Mouse (Mus musculus) thymus, postnatal 25 days (tissue): ENCODE data around the gene Tnni3.
A peak's percentile ranks its signal among the peaks of the same experiment; 100 is the strongest.
"Not testable (repeated sequence)": the region's sequence is repeated elsewhere in the genome, so short reads cannot be mapped to it uniquely, and the experiment has no call there.

Experiments
- DNase-seq: peaks from one replicate; pipeline ENCODE4 v3.0.0; 2022

The Tnni3 gene

DNA sequence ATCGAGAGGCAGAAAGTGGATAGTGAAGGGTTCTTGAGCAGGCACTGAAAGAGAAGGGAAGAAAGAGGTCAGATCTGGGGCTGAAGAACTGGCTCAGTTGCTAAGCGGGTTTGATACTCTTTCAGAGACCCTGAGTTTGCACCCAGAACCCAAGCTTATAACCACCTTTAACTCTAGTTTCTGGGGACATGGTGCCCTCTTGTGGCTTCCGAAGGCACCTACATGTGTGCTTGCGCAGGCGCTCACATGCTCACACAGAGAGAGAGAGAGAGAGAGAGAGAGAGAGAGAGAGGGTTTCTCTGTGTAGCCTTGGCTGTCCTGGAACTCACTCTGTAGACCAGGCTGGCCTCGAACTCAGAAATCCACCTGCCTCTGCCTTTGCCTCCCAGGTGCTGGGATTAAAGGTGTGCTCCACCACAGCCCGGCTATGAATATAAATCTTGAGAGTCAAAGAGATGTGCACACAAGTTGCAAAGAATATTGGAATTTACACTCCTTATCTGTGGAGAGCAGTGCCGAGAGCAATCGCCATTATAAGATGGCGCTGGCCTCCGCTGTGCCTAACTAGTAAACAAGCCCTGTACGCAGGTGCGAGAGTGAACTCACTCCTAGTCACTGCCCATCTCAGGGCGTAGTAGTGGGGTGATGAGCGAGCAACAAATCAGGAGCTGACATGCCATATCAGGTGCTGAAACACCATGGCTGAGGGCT, at the start of gene Tnni3:
TSS of gene Tnni3 (minus strand) at position 18 of the 711 bp plus-strand sequence.
- DNase-seq = peak; percentile 61

DNA sequence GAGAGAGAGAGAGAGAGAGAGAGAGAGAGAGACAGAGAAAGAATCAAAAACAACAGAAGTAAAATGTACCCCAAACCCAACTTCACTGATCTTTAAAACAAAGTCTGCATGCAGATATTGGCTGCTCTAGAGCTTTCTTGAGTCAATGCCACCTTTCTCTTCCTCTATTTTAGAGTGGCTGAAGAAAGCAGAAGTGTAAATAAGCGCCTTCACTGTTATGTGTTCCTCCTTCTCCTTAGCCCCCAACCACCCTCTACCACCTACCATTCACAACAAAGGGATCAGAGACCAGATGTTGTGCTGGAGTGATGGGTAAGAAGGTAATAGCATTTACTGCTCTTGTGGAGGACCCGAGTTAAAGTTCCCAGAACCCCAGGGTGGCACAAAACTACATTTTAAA, 48.3 kb upstream of the Tnni3 start:
- DNase-seq = not testable (repeated sequence)

DNA sequence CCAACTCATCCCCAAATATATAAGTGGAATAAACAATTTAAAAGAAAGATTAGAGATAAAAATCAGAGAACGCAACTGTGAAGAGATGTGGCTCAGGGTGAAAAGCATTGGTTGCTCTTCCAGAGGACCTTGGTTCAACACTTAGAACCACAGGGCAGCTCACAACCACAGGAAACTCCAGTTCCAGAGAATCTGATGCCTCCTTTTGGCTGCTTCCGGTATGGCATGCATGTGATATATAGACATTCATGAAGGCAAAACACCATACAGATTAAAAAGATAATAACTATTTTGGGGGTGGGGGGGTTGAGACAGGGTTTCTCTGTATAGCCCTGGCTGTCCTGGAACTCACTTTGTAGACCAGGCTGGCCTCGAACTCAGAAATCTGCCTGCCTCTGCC, 38.6 kb upstream of the Tnni3 start:
- peak; percentile 11 for DNase-seq

DNA sequence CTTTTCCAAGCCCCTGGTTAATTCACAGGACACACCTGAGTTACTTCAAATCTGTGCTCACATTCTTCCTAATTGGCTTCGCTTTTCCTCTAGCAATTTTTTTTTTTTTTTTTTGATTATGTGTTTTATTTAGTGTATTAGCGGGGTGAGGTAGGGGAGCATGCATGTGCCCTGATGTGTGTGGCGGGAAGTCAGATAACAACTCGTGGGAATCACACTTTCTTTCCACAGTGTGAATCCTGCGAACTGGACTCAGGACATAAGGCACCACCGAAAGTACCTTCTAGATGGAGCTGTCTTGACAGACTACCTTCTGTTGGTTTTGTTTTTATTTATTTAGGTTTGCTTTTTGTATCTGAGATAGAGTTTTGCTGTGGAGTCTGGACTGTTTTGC, 33.1 kb upstream of the Tnni3 start:
- no peak for DNase-seq

DNA sequence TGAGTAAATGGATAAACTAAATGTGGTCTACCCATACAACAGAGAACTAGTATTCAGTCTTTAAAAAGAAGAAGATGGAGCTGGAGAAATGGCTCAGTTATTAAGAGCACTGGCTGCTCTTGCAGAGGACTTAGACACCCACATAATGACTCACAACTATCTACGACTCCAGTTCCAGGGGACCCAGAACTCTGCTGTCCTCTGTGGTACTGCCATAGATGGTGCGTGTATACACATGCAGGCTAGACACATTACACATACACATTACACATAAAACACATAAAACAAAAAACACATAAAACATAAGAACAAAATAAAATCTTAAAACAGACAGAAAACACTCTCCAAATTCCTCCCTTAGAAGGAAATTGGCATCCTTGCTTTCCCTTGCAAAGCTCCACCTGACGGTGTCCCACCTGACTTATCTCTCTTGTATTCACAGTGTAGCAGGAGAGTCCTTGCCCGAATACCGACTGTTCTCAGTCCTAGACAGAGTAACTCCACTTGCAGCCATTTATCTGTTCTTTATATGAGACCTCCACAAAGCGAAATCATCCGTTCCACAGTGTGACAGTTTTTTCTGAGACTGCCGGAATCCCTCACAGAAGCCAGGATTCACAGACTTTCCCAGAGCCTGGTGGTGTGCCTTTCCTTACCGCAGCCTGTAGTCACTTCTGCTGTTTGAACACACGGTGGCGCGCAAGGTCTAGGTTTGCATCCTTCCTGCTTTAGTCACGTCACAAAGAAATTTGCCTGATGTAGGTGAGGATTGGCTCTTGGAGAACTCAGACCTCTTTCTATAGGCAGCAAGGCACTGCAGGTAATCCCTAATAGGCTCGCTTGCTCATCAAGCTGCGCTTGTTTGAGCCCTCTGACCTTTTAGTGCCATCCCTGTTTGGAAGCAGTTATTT, 32.5 kb upstream of the Tnni3 start:
- DNase-seq = peak; percentile 74

DNA sequence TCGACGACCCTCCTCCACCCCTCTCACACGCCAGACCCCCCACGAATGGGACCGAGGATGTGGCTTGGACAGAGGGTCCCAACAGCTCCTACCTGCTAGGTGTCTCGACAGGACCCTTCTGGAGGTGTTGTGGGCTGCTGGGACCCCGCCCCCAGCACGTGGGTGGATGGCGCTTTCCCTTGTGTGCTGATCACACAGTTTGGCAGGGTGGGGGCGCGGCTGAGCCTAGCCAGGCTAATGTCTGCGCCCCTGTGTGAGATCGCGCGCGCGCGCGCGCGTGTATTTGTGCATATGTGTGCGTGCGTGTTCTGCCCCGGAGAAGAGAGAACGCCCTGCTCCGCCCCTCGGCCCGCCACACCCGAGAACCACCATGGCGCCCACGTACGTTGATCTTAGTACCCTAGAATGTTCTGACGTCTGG, 23.2 kb upstream of the Tnni3 start, which contains the start of gene Syt5:
TSS of gene Syt5 (minus strand) at position 321 of the 421 bp plus-strand sequence.
- no peak for DNase-seq

DNA sequence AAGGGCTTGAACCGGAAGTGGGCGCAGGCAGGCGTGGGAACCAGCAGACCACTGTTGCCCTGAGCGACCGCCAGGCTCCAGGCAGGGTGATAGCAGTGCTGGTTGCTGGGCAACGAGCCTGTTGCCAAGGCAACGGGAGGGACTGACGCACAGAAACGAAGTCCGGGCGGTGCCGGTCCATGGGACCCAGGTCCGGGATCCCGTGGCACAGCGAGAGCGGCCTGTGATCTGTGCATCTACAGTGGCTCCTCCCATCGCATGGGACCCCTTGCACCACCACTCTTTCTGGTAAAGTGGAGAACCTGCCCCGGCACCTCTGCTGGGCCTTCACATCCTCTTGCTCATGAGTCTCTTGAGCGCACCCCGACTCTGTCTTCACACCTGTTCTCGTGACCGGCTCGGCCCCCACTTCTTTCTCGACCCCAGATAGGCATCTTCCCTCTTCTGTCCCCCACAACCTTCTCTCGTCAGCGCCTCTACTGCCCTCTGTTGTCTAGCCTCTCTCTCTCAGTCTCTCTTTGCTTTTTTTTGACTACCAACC, 22.6 kb upstream of the Tnni3 start:
- no peak for DNase-seq

DNA sequence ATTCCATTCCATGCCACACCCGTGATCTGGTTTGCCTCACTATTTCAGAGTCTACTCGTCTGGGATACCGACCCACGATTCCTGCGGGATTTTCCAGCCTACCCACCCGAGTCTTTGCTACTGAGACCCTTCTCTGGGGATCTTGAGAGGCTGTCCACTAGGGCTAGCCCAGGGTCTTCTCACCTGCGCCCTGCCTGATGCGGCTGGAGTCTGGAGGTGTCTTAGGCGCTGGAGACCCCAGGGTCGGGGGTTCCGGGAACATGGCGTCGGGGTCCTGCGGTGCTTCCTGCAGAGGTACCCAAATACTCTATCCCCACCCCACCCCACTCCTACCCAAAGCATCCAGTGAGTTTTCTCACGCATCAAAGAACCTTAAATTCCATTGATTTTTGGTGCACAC, 22.0 kb upstream of the Tnni3 start:
- no peak for DNase-seq

DNA sequence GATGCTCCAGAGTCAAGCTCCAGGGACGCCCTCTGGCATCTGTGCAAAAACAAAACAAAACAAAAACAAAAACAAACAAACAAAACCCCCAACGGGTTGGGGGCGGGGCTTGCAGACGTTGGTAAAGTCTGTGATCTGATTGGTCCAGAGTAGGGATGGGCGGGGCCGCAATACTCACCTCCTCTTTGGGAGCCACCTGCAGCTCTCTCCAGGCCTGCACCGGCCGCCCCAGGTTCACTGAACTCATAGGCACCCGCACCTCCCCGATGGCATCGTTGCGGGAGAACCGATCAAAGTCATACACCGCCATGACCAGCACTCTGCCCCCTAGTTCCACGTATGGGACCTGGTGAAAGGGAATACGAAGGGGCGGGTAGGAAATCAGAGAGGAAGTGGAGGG, 18.0 kb upstream of the Tnni3 start:
- DNase-seq = peak; percentile 21

DNA sequence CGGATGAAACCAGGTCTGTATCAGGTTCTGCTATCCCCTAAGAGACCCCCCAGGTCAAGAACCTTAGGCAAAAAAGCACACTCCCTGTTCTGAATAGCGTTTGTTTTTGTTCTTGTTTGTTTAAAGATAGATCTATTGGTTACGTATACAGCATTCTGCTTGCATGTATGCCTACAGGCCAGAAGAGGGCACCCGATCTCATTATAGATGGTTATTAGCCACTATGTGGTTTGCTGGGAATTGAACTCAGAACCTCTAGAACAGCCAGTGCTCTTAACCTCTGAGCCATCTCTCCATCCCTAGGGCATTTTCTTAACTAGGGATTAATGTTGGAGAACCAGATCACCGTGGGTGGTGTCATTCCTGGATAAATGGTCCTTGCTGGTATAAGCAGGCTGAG, 17.3 kb upstream of the Tnni3 start:
- no peak for DNase-seq

DNA sequence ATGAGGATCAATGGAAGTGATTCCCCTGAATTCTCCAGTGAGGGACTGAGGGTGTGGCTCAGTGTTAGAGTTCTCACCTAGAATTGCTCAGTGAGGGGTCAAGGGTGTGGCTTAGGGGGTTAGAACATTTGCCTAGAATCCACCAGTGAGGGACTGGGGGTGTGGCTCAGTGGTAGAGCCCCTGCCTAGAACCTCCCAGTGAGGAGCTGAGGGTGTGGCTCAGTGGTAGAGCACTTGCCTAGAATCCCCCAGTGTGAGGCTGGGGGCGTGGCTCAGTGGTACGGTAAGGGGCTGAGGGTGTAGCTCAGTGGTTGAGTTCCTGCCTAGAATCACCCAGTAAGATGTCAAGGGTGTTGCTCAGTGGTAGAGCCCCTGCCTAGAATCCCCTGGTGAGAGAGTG, 15.0 kb upstream of the Tnni3 start:
- no peak for DNase-seq

DNA sequence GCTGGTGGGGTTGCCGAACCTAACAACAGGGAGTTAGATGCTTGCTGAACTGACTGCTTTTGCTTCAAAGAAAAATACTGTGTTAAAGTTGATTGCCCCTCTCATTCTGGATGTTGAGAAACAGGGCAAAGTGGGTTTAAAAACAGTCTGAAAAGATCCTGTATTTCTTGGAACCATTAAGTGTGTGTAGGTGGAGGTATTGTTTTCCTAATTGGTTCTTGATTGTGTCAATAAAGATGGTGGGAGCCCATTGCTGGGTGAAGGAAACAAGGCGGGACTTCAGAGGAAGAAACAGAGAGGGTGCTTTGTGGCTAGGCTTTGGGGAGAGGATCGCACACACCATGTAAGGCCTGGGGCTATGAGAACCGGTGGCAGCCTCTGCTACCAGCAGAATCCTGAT, 13.2 kb upstream of the Tnni3 start:
- DNase-seq = no peak

DNA sequence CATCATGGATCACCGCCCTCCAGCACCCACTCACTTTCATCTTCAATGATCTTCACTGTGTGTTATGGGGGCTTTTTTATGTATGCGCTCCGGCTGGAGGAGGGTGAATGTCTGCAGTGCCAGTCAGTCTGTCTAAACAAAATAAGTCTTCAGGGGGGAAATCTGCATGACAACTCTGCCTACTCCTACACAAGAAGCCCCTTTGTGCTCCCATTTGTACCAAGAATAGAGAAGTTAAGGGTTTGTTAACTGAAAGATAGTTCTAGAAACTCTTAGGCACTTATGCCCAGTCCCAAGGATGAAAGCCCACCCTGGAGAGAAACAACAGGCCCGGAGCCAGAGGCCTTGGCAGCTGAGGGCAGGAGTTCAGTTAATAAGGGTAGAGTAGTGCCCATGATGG, 12.3 kb upstream of the Tnni3 start:
- DNase-seq = no peak

DNA sequence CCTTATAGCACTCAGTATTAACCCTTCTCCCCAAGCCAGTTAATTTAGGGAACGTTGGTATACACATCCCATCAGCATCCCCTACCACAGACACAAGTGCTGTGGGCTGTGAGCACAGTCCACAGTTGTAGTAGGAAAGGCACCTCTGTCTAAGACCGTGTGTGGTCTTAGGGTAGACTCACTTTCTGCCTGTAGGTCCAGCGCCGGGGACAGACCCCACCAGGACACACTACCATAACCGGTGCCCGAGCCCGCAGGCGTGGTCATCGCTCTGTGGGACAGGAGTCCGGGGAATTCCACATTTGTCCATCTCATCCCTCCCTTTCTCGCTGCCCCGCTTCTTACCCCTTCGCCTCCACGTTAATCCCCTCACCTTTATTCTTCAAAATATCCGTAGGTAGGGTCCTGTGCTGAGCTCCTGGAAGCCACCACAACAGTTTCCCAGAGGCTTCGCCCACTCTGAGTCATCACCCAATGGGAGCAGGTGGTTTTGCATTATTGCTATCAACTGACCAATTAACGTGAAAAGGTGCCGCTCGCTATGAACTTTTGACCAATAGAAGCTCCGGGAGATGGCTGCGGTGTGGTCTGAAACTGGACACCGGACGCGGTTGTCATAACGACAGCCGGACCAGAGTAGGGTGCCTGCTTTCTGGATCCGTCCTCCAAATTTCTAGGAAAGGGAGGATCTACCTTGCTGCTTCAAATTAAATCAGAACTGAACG, 8.1 kb upstream of the Tnni3 start, which contains the start of gene Dnaaf3:
TSS of gene Dnaaf3 (minus strand) at position 449 of the 725 bp plus-strand sequence.
- DNase-seq = no peak

DNA sequence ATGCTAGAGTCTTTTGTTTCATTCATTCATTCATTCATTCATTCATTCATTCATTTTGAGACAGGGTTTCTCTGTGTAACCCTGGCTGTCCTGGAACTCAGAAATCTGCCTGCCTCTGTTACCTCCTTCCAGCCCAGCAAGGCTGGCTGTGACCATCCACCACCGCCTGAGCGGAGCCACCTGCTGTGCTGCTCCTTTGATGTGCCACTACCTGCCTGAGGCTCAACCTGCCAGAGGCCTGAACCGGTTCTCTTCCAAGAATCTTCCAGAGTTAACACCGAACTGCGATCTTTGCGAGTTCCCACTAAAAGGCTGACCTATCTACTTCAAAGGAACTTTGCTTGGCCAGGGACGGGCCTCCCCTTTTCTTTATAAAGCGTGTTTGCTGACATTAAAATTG, 6.1 kb upstream of the Tnni3 start:
- DNase-seq = not testable (repeated sequence)

DNA sequence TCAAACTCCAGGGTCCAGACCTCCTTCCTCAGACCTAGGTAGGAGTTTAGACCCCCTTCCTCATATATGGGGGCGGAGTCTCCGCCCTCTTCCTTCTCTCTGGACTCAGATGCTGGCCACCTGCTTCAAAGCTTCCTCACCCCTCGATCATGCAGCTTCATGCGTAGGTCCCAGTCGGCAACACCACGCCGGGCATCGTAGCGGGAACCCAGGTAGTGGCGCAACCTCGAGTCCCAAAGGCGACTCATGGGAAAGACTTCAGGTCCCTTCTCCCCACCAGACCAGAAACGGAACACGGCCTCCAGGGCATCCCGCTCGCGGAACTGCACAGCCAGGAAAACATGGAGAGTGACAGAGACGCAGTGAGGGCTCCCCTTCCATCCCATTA, 3.3 kb upstream of the Tnni3 start:
- DNase-seq = no peak

DNA sequence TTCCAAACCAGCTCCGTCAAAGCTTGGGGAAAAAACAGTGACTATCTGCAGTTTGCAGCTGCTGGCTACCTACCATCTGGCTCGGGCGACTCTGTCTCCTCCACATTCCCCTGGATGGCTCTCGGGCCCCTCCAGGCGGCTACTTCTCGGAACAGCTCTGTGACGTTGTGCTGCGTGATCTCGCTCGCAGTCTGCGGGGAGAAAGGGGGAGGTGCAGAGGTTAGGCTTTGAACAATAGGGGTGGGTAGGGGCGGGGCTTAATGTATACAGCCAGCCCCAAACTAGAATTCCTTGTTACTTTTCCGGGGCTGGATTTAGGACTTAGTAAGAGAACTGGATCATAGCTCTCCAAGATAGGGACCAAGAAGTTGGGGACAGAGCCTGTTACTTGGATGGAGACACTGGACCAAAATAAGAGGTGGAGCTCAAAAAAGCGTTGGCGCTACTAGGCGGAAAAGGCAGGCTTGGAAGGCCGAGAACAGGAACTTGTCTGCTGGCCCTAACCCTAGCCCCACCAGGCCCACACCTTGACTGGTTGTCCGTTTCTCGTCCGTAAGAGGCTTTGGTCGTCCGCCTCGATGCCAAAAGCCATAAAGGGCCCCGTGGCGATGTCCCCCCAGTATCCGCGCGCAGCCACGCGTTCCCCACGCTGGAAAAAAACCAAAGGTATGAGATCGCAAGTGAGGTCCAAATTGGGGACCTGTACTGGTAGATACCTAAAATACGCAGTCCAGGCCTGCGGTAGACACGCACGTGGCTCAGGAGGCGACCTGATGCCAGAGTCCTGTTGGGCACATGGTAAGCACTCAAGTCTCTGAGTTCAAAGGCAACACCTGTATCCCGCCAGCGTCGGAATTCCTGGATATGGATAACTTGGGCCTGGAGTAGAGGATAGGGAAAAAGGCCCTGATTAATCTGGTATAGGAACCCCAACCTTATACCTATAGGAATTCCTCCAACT, 2.6 kb upstream of the Tnni3 start:
- DNase-seq = peak; percentile 76

DNA sequence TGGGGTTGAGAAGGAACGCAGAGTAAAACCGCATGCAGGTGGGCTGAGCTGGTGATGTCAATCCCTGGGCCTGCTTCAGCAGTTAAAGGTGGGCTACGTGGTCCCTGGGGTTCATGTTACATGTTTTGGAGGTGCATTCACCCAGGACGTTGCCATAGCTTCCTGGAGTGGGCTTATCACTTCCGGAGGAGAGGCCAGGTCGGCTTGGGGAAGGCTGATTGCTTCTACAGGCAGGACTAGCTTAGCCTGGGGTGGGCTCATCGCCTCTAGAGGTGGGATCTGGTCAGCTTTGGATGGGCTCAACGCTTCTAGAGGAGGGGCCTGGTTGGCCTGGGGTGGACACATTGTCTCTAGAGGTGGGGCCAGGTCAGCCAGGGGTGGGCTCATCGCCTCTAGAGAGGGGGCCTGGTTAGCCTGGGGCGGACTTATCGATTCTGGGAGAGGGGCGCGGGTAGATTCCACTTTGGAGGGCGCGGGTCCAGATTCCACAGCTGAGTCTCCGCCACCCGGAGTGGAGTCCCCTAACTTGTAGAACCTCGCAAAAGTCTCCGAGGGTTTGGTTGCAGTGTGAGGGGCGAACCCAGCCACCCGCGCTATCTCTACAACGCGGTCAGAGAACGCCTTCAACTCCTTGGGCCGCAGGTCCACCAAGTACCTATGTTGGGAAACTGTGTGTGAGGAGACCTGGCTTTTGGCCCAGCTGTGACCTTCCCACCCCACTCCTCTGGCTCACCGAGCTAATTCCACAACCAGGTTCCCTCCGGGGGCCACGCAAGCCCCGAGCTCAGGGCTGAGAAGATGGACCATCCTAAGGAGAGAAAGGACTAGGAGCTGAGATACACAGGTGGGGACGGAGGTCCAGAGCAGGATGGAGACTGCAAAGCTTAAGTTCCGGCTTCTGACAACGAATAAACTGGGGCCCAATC, 561 bp downstream of the Tnni3 start:
- no peak for DNase-seq

DNA sequence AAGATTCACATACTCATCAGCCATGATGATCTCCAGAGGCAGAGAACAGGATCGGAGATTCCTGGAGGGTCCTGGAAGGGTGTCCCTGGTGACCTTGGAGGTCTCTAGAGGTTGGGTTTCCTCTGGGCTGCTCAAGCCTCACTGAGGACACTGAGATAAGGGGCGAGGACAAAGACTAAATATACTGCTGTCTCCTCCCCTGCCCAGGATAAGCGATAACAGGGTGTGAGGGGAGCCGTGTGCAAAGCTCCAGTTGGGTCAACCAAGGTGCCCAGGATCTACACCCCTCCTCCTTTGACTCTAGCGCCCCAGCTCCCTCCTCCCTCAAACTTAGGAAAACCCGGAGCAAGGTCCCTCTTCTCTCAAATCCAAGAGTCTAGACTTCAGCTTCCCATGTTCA, 1.7 kb downstream of the Tnni3 start:
- no peak for DNase-seq

DNA sequence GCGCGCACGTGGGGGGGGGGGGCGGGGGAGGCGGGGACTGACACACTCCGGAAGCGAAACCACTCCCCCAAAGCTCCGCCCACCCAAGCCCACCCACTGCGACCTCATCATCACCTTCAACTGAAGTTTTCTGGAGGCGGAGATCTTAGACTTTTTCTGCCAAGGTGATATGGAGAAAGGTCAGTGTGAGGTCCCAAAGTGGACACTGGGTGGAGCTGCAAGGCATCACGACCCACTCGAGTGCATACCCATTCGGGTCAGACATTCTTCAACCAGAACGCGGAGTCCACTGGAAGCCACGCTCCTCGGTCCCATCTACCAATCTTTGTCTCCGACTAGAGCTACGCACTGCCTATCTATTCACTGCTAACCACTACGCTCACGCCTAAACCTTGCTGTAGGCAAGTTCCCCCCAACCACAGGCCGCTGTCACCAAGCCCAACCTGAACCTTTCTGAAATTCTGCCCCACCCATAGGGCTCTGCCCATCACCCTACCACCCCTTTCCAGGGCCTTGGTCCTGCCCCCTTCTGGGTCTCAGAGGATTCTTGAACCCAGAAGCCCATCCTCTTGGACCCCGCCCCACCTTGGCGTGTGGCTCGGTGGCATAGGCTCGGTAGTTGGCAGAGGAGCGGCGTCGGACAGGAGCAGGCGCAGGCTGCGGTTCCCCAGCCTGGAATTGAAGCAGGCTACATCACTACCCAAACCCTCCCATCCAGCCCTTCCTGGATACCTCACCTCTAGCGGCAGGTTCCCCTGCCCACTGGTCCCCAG, 2.6 kb downstream of the Tnni3 start:
- peak; percentile 23 for DNase-seq
